Mouse (Mus musculus) adrenal gland, adult 8-10 months (tissue): ENCODE results near the gene Magea10. TPM values are rescaled to one million over a fixed set of nuclear protein-coding genes. Genes with fewer than 3 reads are reported as not detected.

Experiments used
- DNase-seq: peaks from one replicate; pipeline ENCODE4 v3.0.0; 2022
- total RNA-seq, 4 experiments: library from RNA; stranded (reverse); gene quantifications; 2 replicates each; pipeline ENCODE4 v1.2.4; 2022

Gene Magea10
- not detected for total RNA-seq

GRCm38 (mm10) chrX:72386758-72387157 is at the start of gene Magea10:
TSS of gene Magea10 (minus strand) at chrX:72386858.
- no peak for DNase-seq

- DNase-seq = no peak
These were observed 4.7 kb downstream of the Magea10 start for GRCm38 (mm10) chrX:72381972-72382371.

Other genes with a start within 250 kb of the Magea10 start
- not detected for gene Magea4, start 164.8 kb downstream of the Magea10 start, total RNA-seq
- gene Gabre, start 112.1 kb downstream of the Magea10 start, total RNA-seq = 1 to 10 TPM in 3 of 4 experiments, under 1 TPM in 1; 0.75 to 2.8 (median 2.1) TPM